Mouse (Mus musculus) activated CD4-positive, CD25-positive, alpha-beta regulatory T cell, adult 4 months (primary cell): Measurements from ENCODE around the gene Bricd5. TPM values are rescaled to one million over a fixed set of nuclear protein-coding genes. Genes with fewer than 3 reads are reported as not detected.

Experiments
- ATAC-seq: one replicate; pipeline ENCODE4 v1.8.0; 2017
- polyA plus RNA-seq, 2 experiments: library from polyadenylated mRNA; unstranded; fragments of 100-300 nt; shearing (Covaris generic); gene quantifications; one replicate each; pipeline ENCODE4 v1.2.1; 2017

Gene Bricd5
- polyA plus RNA-seq, 2 experiments from 2014 or later, result not detected

DNA sequence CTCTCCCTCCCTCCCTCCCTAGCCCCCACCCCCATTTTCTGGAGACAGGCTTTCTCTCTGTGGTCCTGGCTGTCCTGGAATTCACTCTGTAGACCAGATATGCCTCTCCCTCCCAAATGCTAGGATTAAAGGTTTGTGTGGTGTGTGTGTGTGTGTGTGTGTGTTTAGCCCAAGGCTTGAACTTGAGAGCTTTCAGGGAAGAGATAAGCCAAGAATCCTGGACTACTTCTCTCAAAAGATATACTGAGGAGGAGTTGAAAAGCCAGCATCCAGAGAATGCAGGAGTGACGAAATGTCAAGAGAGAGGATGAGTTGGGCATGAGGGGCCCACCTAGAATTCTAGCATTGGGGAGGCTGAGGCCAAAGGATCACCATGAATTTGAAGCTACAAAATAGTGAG is 10.8 kb upstream of the Bricd5 start:
- no peak for ATAC-seq

DNA sequence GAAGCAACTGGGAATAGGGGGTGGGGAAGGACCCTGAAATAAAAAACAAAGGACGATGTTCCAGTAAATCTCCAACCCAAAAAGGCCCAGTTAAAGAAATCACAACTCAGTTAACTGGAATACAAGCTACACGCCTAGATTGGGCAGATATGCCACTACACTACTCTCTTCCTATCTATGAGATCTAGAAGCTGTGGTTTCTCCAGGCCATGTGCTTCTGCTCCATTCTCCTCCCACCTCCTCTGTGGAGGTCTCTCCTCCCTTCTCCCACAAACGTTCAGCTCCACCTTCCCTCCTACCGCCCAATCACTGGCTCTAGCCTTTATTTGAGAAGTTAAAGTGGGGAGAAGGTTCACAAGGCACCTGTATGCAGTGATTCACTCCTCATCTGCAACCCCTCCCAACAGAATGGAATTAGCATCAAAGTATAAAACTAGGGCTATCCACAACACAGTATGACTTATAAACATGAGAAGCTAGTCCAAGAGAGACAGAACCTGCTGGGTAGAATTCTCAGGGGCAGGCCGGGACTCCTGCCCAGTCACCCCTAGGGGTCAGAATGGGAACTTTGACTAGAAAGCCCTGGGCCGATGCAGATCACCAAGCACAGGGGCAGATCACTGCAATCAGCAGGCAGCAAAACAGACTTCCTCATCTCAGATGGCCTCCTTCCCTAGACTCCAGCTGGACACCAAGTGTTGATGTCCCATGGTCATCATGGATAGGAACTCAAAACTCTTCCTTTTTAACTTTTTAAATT is 10.1 kb upstream of the Bricd5 start:
- ATAC-seq, result peak; percentile 69

DNA sequence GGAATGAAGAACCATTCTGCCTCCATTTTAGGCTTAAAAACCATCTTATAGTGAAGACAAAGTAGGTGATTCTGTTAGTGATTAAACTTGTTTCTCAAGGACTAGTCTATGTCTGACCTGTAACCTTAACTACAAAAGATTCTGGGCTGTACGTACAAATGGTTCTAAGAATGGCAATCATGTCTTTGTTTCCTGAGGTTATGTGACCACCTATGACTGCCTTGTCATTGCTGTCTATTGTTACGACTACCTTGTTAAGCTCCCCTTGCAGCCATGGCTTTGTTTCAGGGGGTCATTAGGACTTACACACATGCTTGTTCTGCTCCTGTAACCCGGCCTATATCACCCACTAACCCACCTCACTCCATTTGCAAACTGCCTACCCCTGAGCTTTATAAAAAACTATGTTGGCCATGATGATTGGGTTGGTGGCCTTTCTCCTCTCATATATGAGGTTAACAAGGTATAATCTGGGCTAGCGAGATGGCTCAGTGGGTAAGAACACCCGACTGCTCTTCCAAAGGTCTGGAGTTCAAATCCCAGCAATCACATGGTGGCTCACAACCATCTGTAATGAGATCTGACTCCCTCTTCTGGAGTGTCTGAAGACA is 4.9 kb upstream of the Bricd5 start:
- no peak for ATAC-seq

DNA sequence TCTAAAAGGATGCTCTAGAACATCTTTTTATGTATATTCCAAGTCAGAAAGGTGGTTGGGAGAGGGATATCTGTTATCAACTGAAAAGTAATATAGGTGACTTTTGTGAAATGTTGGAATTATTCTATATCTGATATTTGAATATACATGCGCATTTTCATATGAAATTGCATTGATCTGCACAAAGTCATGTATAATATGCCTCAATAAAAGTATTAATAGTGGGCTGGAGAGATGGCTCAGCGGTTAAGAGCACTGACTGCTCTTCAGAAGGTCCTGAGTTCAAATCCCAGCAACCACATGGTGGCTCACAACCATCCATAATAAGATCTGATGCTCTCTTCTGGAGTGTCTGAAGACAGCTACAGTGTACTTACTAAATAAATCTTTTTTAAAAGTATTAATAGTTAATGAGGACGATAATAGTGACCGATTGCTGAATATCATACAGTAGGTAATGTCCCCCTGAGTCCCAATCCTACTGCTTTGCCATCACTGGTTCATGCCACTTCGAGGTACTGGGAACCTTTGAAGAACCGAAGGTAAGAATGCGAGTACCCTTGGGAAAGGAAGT is 4.3 kb upstream of the Bricd5 start:
- no peak for ATAC-seq

DNA sequence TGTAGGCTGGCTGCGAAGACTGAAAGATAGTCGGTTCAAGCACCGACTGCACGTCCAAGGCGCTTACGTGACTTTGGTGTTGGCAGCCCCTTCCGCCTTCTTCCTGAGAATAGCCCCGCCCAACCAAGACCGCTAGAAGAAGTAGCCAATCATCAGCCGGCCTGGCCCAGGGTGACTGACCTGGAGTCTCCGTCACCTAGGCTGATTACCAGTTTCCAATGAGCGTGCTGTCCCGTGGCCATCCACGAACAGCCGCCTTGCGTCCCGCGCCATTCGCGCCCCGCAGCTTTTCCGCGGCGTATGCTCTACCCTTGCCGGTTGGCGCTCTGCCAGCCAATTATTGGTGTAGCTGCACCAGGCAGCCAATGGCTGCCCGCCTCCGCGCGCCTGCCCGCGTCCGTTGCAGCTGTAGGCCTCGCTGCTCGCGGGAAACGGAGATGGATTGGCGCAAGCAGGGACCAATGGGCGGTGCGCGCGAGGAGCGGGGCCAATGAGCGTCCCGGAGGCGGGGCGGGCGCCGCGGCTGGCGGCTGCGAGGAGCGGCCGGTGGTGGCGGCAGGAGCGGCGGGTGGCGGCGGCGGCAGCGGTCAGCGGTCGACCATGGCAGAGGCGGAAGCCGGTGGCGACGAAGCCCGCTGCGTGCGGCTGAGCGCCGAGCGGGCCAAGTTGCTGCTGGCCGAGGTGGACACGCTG is 3.6 kb upstream of the Bricd5 start, which contains the start of the genes E4f1 and Pgp:
E4f1 (minus strand) TSS at position 404 of the 693 bp plus-strand sequence.
Pgp (plus strand) TSS at position 483 of the 693 bp plus-strand sequence.
- ATAC-seq, result peak; percentile 97

DNA sequence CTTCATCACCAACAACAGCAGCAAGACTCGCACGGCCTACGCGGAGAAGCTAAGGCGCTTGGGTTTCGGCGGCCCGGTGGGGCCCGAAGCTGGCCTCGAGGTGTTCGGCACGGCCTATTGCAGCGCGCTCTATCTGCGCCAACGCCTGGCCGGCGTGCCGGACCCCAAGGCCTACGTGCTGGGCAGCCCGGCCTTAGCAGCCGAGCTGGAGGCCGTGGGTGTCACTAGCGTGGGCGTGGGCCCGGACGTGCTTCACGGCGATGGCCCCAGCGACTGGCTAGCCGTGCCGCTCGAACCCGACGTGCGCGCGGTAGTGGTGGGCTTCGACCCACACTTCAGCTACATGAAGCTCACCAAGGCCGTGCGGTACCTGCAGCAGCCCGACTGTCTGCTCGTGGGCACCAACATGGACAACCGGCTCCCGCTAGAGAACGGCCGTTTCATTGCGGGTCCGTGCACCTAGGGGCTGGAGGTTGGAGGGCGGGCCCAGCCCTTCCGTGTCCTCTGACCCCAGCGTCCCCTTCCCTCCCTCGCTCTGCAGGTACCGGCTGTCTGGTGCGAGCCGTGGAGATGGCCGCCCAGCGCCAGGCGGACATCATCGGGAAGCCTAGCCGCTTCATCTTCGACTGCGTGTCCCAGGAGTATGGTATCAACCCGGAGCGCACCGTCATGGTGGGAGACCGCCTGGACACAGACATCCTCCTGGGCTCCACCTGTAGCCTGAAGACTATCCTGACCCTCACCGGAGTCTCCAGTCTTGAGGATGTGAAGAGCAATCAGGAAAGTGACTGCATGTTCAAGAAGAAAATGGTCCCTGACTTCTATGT is 2.8 kb upstream of the Bricd5 start:
- no peak for ATAC-seq

DNA sequence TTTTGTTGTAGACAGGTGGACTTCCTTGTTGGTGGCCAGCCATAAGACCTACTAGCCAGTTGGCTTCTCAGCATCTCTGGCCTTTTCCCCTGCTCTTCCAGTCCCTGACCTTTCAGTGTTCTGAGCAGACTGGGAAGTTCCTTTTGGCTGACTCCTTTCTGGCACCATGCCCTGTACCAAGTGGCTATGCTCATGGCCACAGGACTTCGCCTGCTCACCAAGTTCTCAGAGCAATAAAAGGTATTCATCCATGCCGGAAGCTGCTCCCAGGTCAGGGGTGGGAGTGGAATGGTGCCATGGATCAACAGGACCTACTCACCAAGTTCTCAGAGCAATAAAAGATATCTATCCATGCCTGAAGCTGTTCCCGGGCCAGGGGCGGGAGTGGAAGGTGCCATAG is 1.2 kb upstream of the Bricd5 start:
- ATAC-seq, result no peak

DNA sequence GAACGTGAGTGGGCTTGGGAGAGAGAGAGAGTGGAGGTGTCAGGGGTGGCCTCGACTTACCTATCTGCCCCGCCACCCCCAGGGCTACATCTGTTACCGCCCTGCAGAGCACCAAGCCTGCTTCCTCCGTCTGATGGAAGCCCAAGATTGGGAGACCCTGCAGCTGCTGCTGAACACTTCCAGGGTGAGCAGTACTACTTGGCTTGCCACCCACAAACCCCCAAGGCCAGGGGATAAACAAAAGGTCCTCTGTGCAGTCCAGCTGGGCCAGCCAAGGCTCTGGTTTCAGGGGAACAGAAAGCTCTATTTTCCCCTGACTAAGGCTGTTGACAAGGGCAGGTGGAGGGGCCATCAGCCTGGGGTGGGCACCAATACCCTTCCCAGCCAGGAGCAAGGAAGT is 873 bp downstream of the Bricd5 start:
- no peak for ATAC-seq

DNA sequence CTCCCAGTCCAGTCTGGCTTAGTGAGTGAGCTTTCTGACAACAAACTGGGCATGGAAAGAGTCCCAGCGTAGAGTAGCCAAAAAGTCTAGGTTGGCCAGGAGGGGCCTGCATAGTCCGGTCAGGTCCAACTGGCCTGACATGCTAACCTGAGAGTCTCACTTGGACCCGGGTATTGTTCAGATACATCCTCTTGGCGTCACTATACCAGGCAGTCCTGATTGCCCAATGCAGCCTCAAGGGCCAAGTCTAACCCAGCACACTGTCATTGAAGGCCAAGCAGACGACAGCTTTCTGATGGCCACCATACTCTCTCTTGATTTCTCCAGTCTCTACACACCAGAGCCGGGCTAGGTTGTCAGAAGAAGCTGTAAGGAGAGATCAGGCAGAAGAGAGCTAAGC is 1.9 kb downstream of the Bricd5 start:
- ATAC-seq, result no peak

DNA sequence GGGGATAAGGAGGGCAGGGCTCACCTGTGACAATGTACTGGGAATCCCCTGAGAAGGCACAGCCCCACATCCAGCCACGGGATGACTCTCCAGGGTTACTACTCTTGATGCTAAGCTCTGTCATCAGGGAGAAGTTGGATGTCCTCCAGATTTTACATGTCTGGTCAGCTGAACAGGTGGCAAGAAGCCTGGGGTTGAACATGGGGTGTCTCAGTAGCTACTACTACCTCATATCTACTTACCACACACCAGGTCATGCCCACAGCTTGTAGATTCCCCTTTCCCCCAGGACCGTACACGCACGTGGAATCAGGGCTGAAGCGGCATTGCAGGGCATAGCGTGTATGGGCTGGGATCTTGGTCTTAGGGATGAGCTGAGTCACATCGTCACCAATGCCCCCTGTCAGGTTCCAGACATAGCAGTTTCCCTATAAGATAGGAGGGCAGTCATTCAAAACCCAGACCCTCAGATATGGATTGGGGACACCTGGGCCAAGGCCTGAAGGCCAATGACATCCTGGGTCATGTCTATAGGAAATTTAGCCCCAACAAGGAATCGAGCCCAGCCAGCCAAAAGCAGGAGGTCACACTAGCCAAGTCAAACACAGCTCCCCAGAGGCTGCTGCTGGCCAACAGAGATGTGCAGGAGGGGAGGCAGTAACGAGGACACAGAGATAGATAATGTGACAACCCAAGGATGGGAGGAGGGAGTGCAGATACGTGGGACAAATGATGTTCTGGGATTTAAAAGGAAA is 2.5 kb downstream of the Bricd5 start:
- ATAC-seq, result no peak

DNA sequence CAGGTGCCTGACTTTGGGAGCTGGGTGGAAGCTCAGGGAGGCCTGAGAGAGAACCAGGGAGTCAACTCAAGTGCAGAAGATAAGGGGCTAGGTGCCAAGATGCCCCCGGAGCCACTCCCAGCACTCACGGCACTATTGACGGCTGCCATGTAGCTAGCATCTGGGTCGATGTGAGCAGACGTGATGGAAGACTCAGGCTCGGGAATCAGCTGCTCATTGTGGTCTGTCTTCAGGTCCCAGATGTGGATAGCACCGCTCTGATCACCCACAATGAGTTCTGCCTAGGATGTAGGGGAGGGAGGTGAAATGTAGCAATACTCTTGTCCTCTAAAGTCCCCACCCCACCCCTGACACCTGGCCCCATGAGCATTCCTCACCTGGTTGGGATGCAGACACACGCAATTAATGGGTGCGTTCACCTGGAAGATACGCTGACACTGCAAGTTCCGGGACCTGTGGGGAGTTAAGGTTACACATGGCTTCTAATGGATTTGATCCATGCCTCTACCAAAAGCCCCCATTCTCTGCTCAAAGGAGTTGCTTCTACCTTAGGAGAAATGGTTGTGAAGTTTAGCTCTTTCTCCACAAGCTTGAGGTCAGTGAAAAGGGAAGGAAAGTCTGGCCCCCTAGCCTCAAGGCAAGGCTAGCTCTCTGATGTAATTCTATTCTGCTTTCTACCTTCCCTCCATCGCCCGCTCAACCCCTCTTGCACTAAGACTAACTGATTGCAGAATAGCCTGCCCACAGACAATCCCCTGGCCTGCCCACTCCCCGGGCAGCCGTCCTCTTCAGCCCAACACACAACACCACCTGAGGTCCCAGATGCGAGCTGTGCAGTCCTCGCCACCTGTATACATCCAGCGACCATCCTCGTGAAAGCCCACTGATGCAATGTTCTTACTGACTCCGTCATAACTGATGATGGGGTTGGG is 3.6 kb downstream of the Bricd5 start:
- no peak for ATAC-seq

DNA sequence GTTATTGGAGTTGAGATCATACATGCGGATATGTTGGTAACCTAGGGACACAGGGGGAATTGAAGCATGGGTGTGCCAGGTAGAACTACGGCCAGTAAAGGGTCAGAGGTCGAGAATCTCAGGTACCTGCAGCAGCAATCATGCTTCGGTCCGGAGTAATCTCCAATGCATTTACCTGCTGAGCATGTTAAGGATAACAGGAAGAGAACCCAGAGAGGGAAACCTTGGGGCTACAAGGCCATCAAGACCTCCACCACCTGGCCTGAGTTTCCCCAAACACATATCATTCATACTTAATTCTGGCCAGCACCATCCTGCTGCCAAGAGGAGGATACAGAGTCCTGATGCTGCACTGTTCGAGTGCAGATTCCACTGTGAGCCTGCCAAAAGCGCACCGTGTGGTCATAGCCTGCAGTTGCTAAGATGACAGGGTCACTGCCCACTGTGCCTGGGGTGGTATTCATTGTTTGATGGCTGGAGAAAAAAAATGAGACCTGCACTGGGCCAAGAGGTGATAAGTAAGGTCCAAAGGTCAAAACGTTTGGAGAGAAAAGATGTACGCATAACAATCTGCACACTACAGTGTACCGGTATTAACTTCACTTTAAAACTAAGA is 4.4 kb downstream of the Bricd5 start:
- ATAC-seq, result no peak

DNA sequence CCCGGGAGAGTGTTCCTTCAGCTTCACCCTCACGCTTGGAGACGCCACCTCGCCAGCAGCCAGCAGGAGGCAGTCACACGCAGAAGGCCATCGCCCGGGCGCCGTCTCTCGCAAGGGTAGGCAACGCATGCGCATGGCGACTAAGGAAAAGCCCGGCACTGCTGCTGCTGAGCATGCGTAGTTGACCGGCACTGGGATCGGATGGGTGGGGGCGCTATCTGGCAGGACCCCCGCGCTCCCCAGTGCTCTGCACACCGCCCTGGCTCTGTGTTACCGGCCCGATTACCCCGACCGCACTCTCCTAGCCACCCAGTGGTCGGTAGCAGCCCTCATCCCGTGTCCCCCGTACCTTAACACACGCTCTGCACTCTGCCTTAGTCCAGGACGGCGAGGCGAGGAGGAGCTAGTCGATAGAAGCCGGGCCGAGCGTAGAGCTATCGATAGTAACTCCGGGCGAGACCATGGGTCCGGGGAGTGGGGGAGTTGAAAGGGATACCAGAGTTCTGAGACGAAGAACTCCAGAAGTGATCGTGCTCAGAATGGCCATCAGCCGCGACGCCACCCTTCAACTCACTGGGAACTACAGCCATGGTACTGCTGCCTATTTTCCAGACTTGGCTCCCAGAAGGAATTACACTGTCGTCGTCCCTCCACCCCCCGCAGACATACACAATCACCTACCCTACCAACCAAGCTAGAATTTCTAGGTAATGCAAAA is 5.1 kb downstream of the Bricd5 start, which contains the start of gene Mlst8:
Mlst8 (minus strand) TSS at position 416 of the 718 bp plus-strand sequence.
- peak; percentile 90 for ATAC-seq

DNA sequence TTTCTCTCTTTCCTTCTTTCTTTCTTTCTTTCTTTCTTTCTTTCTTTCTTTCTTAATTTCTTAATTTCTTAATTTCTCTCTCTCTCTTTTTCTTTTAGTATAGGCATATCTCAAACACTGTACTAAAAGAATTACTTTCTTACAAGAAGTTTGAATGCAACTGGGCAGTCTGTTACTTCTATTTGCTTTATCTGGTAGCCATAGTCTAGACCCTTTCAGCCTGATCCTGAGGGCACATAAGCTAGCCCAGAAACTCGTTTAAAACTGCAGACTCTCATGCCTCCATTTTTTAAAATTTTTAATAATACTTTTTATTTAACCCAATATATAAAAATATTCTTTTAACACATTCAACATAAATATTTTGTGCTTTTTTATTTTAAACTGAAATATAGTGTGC is 5.7 kb downstream of the Bricd5 start:
- no peak for ATAC-seq

DNA sequence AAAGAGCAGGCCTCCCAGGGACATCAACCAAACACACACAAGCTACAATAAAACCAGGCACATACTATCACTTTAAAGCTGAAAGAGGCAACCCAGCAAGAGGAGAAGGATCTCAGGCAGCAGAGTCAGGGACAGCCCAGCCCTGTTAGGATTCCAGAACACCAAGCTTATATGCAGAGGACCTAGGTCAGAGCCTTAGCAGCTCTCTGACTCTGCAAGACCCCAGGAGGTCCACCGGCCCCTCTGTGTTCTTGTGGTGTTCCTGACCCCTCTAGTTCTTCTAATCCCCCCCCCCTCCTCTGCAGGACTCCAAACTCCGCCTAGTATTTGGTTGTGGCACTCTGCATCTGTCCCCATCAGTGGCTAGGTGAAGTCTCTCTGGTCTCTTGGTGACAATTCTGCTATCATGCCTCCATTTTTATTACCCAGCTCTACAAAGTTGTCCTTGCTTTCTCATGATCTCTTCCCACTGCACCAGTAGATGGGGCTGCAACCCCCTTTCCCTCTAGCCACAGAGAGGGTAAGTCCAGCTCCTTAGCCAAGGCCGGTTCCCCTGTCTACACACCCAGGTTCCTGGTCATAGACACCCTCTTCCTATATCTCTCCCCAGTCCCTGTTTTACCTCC is 6.6 kb downstream of the Bricd5 start:
- ATAC-seq, result no peak

DNA sequence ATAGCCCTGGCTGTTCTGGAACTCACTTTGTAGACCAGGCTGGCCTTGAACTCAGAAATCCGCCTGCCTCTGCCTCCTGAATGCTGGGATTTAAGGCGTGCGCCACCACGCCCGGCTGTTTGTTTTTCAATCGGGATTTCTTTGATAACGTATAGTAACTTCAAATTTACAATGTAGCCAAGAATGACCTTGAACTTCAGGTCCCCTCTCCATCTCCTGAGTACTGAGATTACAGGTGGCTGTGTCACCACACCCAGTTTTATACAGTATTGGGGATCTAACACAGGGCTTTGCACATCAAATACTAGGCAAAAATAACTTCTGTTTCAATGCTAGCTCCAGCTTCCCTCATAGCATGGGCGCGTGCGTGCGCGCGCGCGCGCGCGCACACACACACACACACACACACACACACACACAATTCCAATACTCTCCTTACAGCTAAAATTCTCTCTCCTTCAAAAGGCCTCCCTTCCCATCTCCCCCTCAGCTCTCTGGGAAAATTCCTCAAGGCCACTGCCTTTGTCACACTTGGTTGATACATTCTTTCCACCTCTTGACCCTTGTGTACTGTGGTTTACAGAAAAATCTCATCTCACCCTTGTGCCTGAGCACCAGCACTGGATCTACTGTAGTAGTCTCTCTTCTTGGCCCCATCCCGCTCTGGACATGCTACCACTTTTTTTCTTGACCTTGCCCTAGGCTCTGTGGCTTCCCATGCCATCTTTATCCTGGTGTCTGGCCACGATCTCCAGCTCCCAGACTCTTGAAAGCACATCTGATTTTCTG is 7.5 kb downstream of the Bricd5 start:
- no peak for ATAC-seq

DNA sequence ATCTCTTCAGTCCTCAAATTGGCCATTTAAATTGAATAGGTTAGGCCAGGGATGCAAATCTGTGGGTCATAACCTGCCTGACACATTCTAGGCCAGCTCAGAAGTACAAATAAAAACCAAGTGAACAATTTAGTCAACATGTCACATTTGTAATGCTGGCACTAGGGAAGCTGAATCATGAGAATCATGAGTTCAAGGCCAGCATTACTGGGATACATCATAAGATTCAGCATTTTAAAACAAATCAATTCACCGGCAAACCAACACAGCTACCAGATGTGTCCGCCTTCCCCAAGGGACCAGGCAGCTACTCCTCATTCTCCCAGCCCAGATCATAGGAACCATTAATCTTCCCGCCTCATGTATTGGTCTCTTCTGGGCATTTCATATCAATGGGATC is 9.8 kb downstream of the Bricd5 start:
- ATAC-seq, result no peak
